Mouse (Mus musculus) adipose tissue, adult 10 weeks (tissue): ENCODE measurements around the gene Arl5b. TPM values are rescaled to one million over a fixed set of nuclear protein-coding genes. Genes with fewer than 3 reads are reported as not detected.

ENCODE experiments used
- polyA plus RNA-seq: library from polyadenylated mRNA; stranded (reverse); fragments of 350-450 nt; fragmentation: Illumina TruSeq; extraction: RNeasy Lipid Tissue Mini Kit (QIAGEN cat#74804); gene quantifications from one replicate; pipeline ENCODE4 v1.2.3, GENCODE M21; 2014; ENCODE audit warnings: low read depth, low replicate concordance

Arl5b gene
- 12.6 TPM for polyA plus RNA-seq

GRCm38 (mm10) chr2:15049117-15049873 is at the start of gene Arl5b:
Arl5b (plus strand) TSS chr2:15049395.

GRCm38 (mm10) chr2:15054945-15055637 is 5.9 kb downstream of the Arl5b start, which contains the start of gene Nsun6:
Nsun6 (minus strand) TSS chr2:15055069.

Other genes with a start within 250 kb of the Arl5b start
- 6.6 TPM for gene Nsun6, start 5.7 kb downstream of the Arl5b start, polyA plus RNA-seq